Mouse (Mus musculus) frontal cortex, postnatal 14 days (tissue): ENCODE results near the gene Ccn1.
A peak's percentile ranks its signal among the peaks of the same experiment; 100 is the strongest.

ENCODE experiments used
- DNase-seq, 2 experiments: peaks; one replicate each; pipeline ENCODE4 v3.0.0; 2022; ENCODE audit warnings: low spot score in 2 of 2

Ccn1 gene

DNA sequence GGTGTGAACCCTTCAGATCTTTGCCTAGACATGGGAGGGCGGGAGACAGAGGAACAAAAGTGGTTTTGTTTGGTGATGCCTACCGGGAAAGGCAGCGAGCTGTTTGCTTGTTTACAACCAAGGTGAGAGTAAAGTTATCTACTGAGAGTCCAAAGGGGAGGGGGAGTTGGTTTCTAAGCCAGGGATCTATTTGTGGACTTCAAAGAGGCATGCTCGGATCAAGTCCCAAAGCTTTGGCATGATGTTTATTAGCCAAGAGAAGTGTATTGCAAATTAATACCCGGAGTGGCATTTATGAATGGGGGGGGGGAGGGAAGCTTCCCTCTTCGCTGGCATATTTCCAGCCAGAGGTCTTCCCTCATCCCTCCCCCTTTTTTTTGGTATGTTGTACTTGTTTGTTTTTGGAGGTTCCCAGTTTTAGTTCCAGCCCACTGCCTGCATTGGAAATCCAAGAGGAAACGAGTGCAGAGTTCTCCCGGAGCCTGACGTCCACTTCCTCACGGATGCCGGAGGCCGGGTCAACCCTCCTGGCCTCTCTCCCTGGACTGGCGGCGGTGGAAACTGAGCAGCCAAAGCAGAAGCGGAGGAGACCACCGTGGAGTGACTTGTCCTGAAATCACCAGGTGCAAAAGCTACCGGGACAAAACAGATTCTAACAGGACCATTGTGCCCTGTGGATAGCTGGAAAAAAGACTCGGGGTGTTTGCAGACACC lies 674 bp upstream of the Ccn1 start:
- DNase-seq = no peak

DNA sequence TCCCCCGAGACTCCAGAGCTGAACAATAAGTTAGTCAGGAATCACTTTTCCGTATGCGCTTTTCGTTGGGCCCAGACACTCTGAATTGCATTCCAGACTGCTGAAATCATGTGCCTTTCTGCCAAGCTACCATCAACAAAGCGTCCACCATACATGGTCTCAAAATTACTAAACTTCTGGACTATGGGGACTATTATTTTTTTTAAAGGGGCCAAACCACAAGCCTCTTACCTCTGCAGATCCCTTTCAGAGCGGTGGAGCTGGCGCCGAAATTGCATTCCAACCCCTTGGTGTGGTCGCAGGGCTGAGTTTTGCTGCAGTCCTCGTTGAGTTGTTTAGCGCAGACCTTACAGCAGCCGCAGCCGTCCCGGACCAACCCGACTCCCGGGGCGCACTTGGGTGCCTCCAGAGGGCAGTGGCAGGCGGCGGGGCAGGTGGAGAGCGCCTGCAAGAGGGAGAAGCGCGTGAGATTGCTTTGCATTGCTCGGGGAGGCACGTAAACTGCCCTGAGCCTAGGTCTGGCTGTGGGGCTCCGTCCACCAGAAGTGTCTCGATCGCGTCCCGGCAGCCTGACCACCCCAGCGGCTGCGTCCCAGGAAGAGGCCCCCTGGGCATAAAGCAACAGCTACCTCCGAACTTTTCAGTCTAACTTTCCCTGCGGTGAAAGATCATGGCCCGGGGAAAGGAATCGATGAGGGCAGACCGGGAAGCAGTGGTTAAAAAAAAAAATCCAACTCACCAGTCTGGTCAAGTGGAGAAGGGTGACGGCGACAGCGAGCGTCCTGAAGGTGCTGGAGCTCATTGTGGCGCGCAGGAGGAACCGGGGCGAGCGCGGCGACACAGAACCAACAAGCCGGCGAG lies 560 bp downstream of the Ccn1 start:
- DNase-seq = peak in 1 of 2 experiments; percentile 18

- DNase-seq = no peak
Measured at GRCm38 (mm10) chr3:145648097-145648931, 1.5 kb downstream of the Ccn1 start.

DNA sequence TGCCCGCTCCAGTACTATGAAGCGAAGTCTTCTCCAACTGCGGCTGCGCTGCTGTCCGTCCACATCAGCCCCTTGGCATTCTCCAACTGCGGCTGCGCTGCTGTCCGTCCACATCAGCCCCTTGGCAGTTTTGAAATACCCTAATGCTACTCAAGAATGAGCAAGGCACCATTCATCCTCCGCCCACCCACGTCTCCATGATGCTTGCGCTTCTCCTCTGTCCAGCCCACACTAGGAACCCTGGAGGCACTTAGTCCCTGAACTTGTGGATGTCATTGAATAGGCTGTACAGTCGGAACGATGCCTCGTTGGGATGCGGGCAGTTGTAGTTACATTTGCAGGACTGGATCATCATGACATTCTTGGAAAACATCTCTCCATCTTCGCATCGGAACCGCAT lies 2.4 kb downstream of the Ccn1 start:
- DNase-seq = no peak

DNA sequence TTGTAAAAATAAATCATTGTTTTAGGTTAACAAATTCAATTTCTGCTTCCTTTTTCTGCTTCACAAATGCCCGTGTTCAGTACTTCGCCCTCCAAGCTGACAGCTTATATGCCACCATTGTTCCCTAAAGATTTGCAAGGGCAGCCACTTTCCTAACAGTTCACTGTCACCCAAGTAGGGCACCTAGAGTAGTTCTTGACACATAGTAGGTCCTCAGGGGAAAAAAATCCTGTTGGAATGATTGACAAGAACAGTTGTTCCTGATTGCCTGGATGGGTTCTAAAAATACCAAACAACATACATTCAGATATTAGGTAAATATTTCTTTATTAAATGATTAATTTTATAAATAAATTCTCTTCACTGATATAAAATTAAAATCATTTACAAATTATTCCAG lies 3.1 kb downstream of the Ccn1 start:
- DNase-seq = no peak

DNA sequence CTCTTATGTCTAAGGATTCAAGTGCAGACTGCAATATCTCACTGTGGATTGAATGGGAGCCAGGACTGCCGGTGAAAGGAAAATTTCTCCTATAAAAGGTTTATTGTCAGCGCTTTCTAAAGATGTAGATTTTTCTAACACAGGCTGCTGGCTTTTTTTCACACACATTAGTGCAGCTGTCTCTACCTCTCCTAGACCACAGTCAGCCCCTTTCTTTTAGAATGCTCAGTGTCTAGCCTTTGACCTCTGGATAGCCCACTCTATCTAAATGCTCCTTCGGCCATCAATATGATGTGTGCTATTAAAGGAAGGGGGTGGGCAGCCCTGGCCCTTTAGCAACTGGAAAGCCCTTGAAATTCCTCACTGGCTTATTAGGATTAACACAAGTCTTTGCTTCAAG lies 3.8 kb downstream of the Ccn1 start:
- no peak for DNase-seq

GRCm38 (mm10) chr3:145645463-145645862 lies 4.3 kb downstream of the Ccn1 start:
- no peak for DNase-seq

GRCm38 (mm10) chr3:145642861-145643260 lies 6.9 kb downstream of the Ccn1 start:
- no peak for DNase-seq

DNA sequence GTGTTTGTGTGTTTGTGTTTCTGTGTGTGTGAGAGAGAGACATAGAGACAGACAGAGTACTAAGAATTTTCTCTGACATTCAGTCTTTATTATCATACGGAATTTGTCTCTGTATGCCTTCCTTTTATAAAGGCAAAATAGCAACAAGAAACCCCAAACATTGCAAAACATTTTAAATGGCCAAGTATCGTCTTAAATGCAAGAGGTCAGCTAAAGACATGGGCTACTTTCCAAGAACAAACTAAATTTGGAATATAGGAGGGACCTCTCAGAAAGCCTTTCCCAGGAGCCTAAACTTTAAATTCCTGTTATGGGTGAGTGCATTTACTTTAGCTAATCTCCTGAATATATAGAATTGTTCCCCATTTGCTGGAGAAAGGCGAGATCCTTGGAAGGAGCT lies 7.9 kb downstream of the Ccn1 start:
- DNase-seq = no peak

GRCm38 (mm10) chr3:145641036-145641685 lies 8.6 kb downstream of the Ccn1 start:
- no peak for DNase-seq

- DNase-seq = no peak
Measured at GRCm38 (mm10) chr3:145640583-145640982, 9.2 kb downstream of the Ccn1 start.

- no peak for DNase-seq
Measured at GRCm38 (mm10) chr3:145640170-145640569, 9.6 kb downstream of the Ccn1 start.

GRCm38 (mm10) chr3:145634002-145634710 lies 15.6 kb downstream of the Ccn1 start:
- DNase-seq = no peak

DNA sequence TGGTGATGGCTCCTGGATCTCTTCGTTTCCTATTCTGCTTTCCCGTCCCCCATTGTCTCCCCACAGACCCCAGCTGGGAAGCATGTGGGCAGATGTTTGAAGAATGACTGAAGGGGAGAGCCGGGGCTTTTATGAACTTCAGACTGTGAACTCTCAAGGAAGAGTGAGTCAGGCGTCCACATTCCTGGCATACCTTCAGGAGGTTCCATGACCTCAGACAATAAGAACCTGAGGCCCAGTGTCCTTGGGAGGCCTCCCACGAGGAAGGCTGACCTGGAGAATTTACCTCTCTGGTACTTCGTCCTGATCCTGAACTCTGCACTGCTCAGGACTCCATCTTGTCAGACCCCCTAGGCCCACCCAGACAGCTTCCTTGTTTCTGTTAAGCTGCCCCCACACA lies 16.9 kb downstream of the Ccn1 start:
- DNase-seq = no peak

DNA sequence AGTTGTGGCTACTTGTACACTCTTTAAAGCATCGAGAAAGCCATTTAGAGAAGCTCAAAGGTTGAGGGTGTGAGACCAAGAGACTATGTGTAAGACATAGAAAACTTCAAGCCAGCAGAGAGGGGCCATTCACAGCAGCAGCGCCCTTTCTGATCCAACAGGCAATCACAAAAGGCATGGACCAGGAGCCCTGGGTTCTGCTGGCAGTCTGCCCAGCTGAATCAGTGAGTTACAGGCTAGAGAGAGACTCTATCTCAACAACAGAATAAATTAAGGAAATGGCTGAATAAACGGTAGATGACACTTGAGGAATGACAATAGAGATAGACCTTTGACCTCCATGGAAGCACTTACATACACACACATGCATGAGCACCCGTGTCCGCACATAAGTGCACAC lies 21.1 kb downstream of the Ccn1 start:
- no peak for DNase-seq

- DNase-seq = peak in 1 of 2 experiments; percentile 23
Measured at GRCm38 (mm10) chr3:145627830-145628229, 22.0 kb downstream of the Ccn1 start.

- DNase-seq = no peak
Measured at GRCm38 (mm10) chr3:145626063-145626462, 23.7 kb downstream of the Ccn1 start.

- DNase-seq = no peak
Measured at GRCm38 (mm10) chr3:145625546-145625945, 24.2 kb downstream of the Ccn1 start.

- no peak for DNase-seq
Measured at GRCm38 (mm10) chr3:145624786-145625185, 25.0 kb downstream of the Ccn1 start.

DNA sequence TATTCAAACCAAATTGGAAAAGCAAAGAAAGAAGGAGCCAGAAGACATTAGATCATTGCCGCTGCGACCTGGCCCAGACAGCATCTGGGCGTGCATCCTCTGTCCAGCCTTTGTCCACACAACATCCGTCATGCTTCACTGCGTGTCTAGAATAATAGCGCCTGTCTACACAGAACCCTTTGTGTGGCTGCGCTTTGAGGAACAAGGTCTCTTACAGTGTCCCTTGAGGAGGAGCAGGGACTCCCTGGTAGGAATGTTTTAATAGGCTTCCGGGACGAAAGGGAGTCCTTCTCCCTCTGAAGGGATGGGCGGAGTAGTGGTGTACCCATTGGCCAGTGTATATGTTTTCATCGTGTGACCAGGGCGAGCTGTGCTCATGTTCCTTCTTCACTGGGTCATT lies 26.7 kb downstream of the Ccn1 start:
- DNase-seq = no peak

- no peak for DNase-seq
Measured at GRCm38 (mm10) chr3:145621209-145621608, 28.6 kb downstream of the Ccn1 start.
